Mouse (Mus musculus): ENCODE data around the gene Ifitm5.

Ifitm5 gene

DNA sequence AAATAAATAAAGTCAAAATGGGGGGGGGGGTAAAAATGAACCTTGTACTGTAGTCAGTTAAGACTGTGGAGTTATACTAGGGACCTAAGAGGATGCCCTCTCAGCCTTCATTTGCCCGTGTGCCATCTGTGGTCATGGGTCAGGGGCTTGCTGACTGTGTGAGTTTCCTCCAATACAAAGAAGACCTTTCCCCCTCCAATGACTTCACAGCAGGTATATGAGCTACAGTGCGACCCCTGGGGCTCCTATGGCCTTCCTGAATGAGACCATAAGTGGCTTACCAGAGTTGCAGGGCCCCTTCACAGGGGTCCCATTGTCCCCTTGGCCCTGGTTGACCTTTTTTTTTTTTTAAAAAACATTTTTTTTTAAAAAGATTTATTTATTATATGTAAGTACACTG is 11.3 kb upstream of the Ifitm5 start:
- no peak for DNase-seq (ENCODE audit: low spot score)

DNA sequence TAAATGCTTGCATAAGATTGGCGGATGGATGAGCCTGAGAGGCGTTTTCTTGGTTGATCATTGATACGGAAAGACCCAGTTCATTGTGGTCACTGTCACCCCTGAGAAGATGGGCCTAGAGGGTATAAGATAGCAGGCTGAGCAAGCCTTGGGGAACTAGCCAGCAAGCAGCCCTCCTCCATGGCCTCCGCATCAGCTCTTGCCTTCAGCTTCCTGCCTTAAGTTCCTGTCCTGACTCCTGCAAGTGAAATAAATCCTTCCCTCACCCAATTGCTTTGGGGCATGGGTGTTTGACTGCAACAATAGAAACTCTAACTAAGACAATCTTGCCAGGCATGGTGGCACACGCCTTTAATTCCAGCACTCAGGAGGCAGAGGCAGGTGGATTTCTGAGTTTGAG is 9.9 kb upstream of the Ifitm5 start:
- no peak for DNase-seq (ENCODE audit: low spot score)

DNA sequence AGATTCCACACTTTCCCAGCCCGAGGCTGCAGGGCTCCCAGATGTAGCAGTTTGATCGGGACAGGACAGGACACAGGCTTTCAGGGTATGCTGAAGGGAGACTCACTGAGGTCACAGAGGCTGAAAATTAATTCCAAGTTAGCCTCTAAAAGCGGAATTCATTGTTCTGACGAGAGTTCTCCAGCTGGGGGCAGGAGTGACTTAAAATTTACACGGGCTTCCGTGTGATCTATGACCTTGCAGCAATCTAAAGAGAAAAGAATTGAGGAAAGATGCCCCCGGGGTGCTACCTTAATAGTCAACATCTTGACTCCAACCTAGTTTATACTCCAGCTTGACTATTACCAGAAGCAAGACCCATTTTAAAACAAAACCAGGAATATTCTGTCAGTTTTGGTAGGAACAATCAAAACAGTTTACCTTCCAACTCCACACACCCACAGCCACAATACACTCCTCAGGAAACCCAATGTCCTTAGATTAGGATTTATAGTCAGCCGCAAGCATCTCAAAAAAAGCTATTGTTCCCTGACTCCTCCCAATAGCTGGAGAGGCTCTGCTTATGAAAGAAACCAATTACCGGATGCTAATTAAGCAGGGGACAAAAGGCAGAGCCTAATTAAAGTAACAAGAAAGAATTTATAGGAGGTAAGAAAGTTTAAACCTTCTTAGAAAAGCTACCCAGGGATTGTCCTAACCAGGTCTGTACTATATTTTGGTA is 9.2 kb upstream of the Ifitm5 start:
- DNase-seq (ENCODE audit: low spot score): peak; percentile 47

DNA sequence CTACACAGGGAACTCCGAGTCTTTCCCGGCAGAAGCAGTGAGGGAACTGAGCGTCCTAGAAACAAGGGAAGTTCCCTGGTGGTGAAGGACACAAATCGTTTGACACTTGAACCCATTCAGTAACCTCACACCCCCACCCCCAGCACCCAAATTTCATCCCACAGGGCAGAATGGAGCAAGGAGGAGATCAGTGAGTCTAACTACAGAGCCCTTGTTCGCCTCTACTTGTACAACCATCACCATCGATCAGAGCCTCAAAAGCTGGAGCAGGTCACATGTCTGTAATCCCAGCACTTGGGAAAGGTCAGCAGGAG is 6.4 kb upstream of the Ifitm5 start:
- no peak for DNase-seq (ENCODE audit: low spot score)

DNA sequence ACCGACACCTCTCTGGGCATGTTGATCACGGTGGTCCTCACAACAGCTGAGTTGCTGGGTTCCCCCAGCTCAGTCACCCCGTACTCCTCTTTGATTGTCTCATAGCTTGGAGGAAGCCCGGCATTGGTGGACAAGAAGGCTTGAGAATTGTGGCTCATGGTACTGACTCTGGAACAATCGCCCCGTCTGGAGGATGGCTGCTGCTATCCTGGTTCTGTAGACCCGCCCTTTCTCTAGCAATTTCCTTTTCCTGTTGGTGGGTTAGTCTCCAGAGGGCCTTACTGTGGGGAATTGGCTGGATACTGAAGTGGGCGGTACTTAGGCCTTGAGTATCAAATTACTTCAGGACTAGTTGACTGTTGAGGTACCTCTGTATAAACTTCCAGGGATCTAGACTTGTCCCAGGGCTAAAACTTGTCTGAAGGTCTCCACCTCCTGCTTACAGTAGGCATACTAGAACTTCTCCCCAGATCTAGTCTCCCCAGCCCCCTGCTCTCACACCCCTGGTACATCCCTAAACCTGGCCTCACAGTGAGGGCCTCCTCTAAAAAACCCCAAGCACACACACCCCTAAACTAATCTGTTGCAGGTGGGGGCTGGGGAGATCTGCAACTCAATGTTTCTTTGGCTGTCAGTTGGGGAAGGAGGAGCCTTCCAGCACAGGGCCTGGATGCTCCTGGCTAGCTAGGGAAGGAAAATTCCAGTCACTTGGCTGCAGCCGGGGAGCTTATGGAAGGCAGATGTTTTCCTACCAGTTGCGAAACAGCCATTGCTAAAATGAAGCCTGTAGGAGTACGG is 5.9 kb upstream of the Ifitm5 start, which contains the start of the genes Gm45717 and Ifitm2:
Gene Gm45717 (minus strand): TSS at position 180 of the 798 bp plus-strand sequence.
Gene Ifitm2 (minus strand): TSS at position 230 of the 798 bp plus-strand sequence.
- peak; percentile 25 for DNase-seq (ENCODE audit: low spot score)

DNA sequence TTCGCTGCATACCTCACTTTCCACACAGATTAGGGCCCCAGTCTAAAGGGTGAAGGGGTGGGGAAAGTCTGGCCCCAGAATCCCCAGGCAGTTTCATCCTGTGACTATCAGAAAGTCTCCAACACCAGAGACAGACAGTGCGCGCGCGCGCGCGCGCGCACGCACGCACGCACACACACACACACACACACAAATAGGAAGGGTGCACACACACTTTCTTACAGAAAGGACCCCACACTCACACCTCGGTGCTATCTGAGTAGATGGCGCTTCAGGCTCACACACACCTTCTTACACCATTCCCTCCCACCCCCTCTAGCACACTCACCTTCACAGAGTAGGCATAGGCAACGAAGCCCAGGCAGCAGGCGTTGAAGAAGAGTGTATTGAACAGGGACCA is 5.3 kb upstream of the Ifitm5 start:
- no peak for DNase-seq (ENCODE audit: low spot score)

DNA sequence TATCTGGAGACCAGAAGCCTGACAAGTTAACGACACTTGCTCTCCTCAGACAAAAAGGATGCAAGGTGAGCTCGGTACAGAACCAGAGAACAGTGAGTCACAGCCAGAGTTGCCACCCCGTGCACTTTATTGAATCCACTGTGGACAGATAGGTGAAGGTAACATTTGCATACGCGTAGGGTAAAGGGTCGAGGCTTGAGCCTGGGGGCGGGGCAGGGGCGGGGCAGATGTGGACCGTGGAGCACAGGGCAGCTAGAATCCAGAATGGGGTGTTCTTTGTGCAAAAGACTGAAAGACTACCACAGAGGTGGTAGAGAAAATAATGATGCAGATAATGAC is 4.6 kb upstream of the Ifitm5 start:
- no peak for DNase-seq (ENCODE audit: low spot score)

DNA sequence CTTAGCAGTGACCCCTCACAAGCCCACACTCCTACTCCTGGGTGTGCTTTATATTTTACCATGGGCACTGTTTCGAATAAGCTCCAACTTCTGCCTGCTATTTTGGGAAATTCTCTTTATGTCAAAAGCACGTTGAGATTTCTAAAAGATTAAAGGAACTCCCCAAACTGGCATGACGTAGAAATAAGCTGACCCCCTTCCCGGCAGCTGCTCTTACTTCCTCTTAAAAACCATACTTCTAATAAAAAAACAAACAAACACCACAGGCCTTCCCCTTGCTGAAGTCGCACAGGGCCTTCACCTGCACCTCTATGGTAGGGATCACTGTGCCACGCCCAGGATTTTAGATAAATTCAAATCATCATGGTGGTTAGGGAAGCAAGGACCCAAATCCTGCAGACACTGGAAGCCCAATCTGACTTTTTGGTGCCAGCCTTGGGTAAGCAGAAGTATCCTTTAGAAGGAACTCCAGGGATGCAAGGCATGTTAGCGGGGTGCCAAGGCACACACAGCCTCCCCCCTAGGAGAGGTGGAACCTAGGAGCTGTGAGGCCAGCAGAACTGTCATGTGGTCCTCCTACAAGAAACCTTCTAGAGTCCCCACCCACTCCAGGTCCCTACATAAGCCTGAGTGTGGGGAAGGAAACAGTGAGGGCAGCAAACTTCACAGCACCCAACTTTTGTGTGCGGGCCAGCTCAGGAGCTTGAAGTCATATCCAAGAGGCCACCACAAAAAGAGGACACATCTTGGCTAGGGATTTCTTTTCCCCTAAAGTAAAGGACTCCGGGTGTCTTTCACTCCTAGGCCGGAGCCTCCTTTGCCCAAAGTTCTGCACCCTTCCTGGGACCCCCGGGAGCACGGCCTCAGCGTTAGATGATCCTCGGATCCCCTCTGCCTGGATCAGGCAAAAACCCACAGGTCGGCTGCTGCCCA is 4.0 kb upstream of the Ifitm5 start:
- DNase-seq (ENCODE audit: low spot score): no peak

DNA sequence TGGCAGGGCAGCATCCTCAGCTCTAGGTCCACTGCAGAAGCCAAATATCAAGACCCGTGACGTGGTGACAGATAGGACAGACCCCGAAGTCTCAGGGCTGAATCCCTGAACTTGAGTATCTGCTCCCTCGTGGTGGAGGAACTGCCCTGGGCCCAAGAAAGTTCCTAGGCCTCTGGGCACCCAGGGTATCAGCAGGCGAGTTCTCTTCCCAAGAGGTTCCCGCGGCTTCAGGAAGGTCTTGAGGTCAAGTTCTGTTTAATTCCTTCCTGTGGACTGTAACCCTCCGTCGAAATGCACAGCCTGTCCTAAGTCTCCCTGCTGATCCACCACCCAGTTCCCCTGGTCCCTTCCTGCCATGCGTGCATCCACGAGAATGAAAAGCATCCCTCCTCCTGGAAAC is 3.0 kb upstream of the Ifitm5 start:
- DNase-seq (ENCODE audit: low spot score): no peak

DNA sequence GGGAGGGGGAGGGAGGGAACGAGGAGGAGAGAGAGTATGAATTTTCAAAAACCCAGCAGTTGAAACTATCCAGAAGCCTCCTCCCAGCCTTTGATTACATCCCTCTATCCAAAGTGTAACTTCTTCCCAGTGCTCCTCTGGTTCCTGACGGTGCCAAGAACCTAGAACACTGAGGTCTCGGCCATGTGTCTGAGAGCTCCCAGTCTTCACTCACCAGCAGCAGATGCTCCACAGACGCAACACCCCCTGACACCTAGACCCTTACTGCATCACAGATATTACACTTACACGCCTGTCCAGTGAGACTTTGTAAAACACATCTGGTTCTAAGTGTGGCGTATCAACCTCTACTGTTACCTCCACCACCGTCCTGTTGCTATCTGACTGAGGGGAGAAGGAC is 2.4 kb upstream of the Ifitm5 start:
- DNase-seq (ENCODE audit: low spot score): no peak

DNA sequence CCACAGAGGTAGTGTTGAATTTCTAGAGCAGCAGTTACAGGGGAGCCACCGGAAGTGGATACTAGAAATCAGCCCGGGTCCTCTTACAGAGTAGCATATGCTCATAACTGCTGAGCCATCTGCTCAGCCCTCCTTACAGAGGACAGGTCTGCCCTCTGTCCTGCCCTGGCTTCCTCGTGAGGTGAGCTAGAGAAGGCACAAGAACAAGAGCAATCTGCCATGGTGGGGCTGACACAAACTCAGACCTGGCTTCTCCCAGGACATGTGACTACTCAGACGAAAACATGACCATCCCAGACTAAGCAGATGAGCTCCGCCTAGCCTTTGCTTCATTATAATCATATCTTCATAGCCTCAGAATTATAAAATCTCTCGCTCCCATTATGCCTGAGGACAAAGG is 1.7 kb upstream of the Ifitm5 start:
- no peak for DNase-seq (ENCODE audit: low spot score)

DNA sequence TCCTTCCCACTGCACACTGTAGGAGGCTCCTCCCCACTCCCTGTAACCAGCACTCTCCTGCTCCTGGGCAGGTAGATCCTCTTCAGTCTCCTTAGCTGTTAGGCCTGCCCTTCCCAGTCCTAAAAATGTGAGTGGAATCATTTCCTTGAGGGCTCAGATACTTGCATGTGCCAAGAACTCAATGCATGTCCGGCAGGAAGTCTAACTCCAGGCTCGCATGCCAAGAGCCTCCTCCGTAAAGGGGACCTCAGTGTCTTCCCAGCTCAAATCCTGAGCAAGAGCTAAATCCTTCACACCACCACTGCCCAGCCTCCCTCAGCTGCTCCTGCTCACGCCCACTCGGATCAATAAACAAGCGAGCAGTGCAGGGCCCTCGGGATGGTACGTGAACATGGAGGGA is 960 bp upstream of the Ifitm5 start:
- DNase-seq (ENCODE audit: low spot score): no peak

DNA sequence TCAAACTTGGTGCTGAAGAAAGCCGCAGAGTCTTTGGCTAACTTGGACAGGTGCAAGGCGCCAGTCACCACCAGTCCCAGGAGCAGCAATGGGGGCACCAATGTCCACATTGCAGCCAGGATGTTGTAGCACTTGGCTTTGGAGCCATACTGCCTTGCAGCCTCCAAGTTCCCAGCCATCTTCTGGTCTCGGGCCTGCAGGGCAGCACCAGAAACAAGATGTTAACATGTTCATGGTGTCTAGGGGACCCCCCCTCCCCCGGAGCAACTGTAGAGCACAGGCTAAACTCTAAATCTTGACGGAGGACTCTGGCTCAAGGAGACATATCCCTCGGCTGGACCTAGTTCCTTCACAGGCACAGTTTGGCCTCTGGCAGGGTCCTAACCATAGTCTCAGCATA is 836 bp downstream of the Ifitm5 start:
- DNase-seq (ENCODE audit: low spot score): no peak

DNA sequence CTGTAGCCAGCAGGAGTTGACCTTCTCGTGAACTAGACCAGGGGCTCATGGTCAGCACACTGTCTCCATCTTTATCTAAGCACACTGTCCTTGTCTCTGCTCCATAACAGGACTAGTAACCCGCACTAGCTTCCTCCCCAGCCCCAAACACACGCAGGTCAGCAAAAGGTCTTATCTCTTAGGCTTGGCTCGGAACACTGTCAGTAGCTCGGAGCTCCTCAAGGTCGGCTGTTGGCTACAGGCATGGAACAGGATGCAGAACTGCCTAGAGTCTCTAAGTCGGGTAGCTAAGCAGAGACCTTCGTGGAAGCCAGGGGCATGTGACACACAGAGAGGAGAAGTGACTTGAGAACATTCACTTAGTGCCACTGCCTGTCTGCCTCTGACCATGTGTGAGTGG is 1.9 kb downstream of the Ifitm5 start:
- DNase-seq (ENCODE audit: low spot score): no peak

DNA sequence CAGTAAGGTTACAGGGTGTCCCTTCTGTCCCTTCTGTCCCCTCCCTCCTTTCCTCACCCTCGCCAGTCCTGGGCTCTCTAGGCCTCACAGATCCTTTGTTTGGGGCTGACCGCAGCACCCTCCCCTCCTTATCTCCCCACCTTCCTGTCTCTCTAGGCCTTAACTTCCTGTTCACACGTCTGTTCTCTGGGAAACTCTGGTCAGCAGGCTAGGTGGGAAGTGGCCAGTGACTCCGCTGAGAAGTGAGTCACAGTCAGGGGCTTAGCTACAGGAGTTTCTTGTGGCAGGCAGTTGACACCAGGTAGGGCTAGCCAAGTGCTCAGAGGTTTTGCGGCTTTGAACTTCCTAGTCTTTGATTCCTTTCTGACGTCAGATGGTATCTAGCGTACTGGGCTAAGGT is 3.1 kb downstream of the Ifitm5 start:
- DNase-seq (ENCODE audit: low spot score): no peak

DNA sequence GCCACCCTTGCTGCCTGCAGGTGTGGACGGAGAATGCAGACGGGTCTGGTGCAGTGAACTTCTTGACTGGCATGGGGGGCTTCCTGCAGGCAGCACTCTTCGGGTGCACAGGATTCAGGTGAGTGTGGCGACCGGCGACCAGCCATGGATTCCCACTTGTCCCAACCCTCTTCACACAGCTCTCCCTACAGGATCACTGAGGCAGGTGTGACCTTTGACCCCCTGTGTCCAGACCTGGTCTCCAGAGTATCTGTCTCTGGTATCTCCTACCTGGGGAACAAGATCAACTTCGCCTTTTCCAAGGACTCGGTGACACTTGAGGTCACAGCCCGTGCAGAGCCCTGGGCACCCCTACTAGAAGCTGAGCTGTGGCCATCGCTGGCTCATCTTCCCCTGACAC is 3.8 kb downstream of the Ifitm5 start:
- no peak for DNase-seq (ENCODE audit: low spot score)

DNA sequence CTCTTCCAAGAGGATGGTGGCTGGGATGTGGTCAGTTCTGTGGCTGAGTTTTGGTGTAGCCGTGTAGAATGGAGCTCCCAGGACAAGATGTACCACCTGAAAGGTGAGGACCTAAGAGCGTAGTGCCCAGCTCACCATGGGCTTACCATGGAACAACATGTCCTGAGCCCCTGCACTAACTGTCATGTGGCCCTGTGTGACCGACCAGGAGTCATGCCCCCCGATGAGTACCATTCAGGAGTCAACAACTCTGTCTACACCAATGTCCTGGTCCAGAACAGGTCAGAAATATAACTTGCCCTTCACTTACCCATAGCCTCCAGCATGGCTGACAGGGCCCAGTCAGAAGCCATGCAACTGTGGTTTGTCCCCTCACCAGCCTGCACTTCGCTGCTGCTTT is 4.8 kb downstream of the Ifitm5 start:
- DNase-seq (ENCODE audit: low spot score): no peak

DNA sequence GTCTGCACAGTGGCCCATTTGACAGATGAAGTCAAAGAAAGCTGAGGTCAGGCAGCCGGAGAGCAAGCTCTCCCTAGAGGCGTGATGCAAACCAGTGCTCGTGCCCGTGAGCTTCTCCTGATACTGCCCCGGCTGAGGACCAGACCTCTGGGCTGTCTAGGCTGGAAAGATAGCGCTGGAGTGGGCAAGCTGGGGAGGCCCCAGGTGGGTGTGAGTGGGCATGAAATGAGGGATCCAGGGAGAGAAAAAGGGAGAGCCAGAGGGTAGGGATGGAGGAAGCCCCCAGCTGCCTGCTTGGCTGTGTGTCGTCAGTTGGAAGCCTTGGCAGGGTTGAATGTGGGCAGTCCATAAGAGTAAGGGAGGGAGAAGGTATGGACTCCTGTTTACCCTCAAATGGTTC is 5.9 kb downstream of the Ifitm5 start:
- DNase-seq (ENCODE audit: low spot score): no peak

DNA sequence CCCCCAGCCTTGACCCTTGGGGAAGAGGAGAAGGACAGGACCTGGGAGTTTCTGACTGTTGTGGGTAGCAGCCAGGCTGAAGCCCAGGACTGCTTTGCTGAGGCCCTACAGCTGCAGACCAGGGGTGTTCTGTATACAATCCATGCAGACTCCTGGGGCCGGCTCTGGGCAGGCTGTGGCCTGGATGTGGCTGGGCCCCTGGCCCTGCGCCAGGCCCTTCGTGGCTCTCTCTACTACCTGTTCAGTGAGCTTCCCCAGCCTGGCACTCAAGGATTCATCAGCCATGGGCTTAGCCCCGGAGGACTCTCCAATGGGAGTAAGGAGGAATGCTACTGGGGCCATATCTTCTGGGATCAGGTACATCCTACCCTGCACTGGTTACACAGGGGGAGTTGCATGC is 6.7 kb downstream of the Ifitm5 start:
- no peak for DNase-seq (ENCODE audit: low spot score)

DNA sequence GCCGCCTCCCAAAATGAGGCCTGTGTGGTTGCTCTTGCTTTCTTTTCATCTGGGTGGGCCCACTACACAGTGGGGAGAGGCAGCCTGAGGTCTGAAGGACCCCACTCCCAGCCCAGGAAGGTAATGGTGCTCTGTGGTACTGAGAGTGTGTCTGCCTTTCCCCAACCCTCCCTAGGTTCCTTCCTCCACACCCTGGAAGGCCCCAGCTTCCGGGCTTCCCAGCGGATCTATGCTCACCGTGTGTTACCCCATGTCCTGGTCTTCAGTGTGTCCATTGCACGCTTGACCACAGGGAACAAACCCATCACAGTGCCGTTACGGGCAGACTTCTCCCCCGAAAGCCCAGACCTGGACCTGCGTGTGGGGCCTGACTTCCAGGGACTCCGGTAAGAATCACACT is 7.3 kb downstream of the Ifitm5 start:
- no peak for DNase-seq (ENCODE audit: low spot score)

DNA sequence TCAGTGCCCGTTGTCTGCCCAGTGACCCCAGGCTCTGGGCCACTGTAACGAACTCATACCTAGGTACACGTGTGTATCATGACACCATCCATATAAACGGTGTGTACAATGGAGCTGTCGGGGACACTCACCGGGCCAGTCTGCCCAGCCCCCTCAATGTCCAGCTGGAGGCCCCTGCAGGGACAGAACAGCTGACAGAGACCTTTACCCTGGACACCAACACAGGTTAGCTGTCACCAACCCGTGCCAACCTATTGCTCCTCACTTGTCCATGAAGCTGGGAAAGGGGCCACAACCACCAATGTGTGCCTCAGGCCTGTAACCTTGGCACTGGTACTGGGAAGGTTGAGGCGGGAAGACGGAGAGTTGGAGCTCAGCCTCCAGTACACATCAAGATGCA is 7.8 kb downstream of the Ifitm5 start:
- no peak for DNase-seq (ENCODE audit: low spot score)

DNA sequence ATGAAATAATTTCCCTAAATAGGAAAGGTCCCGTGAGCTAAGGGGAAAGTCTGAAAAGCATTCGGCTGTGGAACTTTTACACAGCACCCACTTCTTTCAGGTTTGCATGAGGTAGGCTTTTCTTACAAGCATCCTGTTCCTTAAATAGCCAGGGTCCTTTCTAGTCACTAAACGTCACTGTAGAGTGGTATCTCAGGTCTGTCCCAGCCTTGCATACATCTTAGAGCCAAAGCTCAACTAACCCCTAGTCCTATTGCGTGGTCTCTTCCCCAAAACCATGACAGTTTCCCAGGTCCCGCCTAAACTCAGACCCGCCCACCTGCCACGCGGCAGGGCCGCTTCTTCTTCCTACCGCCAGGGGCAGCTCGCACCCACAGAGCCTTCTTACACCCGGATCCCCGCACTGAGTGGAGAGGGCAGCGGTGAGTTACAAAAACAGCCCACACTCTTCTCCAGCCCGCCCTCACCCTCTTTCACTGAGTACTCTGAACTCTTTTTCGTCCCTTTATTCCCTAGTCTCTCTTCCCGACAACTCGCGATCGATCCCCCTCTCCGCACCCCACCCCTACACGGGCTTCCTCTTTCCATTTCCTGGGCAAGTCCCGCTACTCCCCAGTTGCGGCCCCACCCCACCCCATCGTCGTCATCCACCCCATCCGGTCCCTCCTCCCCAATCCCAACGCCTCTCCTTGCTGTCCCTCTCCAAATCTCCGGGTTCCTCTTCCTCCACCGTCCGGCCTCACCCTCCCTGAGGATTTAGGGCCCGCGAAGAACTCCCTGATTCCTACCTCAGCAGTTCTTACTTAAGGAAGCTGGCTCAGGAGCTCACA is 8.7 kb downstream of the Ifitm5 start, which contains the start of gene Pgghg:
Gene Pgghg (plus strand): TSS at position 170 of the 830 bp plus-strand sequence.
- DNase-seq (ENCODE audit: low spot score): peak; percentile 62

Data from layer of hippocampus, adult 11-12 months (tissue).